ENCODE assay signal across 21 mouse cellular contexts in genomic region chr1:53846665-53847237, GRCm38 (mm10).
DNase-seq lines count a peak whose midpoint lies in the region; ATAC-seq and TF ChIP-seq lines count a peak whose summit lies in the region.
"Had no signal": no experiment of that assay in that cellular context is flagged by ENCODE, and none has a peak within 500 bp of the region (broad histone marks: within the 10 kb centered on the region; RNA-seq: fewer than 3 reads in every experiment).

No protein-coding gene starts in this region.

- H3K36me3 ChIP-seq in kidney, embryonic 15.5 days: no peaks in the 10 kb centered on the region
- no peaks in the 10 kb centered on the region for H3K36me3 ChIP-seq in spleen, adult 2 months (ENCODE audit: control insufficient read depth, insufficient read depth, low read length)
- no peaks in the 10 kb centered on the region for H3K36me3 ChIP-seq in splenic B cell, adult 2 months (ENCODE audit: control insufficient read depth, insufficient read depth, low read length, poor library complexity, severe bottlenecking)
- H3K36me3 ChIP-seq: forebrain, embryonic 12.5 days; midbrain, embryonic 13.5 days had no signal

- no peak for TF ChIP-seq POLR2A in spleen, adult 2 months (IDR thresholded peaks at IDR 0.05; ENCODE audit: low read depth, low read length)

- TF ChIP-seq CTCF in spleen, adult 2 months (IDR thresholded peaks at IDR 0.05; ENCODE audit: extremely low read depth, insufficient read depth, insufficient read length, insufficient replicate concordance): no peak

- ATAC-seq in kidney, embryonic 15.5 days (replicated peaks; ENCODE audit: low FRiP score): no peak
- ATAC-seq: midbrain, embryonic 13.5 days had no signal

- no peak overlapping the region for H3K4me2 ChIP-seq in kidney, embryonic 15.5 days
- H3K4me2 ChIP-seq: forebrain, embryonic 12.5 days; liver, embryonic 11.5 days; midbrain, embryonic 13.5 days; neural tube, embryonic 13.5 days had no signal

- no peak for DNase-seq in kidney, postnatal 36 days
- DNase-seq in spleen, adult 2 months (ENCODE audit: low read depth in 1 of 2, low spot score in 2 of 2): no peak
- no peak for DNase-seq in spleen, postnatal 14 days (ENCODE audit: low spot score in 2 of 2)
- peak; percentile 52 for DNase-seq in splenic B cell, adult 2 months (ENCODE audit: low read depth, low spot score)
- no peak for DNase-seq in frontal cortex, postnatal 36 days (ENCODE audit: low spot score in 2 of 2)
- DNase-seq in layer of hippocampus, postnatal 36 days: no peak
- DNase-seq: adrenal gland, postnatal 25 days; cerebellum, adult 11-12 months; cerebellum, postnatal 25 days; embryo, embryonic 11 days; gastrocnemius, postnatal 36 days; kidney, postnatal 10 days; right cerebral cortex, adult 18-20 months; spleen, adult 18-20 months; thymus, postnatal 25 days had no signal

- H3K27ac ChIP-seq in kidney, embryonic 15.5 days: peak overlapping the region; percentile 56
- peak overlapping the region; percentile 87 for H3K27ac ChIP-seq in spleen, adult 2 months (ENCODE audit: insufficient read depth, low read length)
- H3K27ac ChIP-seq: forebrain, embryonic 12.5 days; layer of hippocampus, adult 2 months; midbrain, embryonic 13.5 days; neural tube, embryonic 13.5 days had no signal

- H3K9me3 ChIP-seq in kidney, embryonic 15.5 days (replicated peaks): no peaks in the 10 kb centered on the region
- H3K9me3 ChIP-seq: forebrain, embryonic 12.5 days; midbrain, embryonic 13.5 days; neural tube, embryonic 13.5 days had no signal

- no peaks in the 10 kb centered on the region for H3K4me1 ChIP-seq in kidney, embryonic 15.5 days
- H3K4me1 ChIP-seq in spleen, adult 2 months (ENCODE audit: control insufficient read depth, insufficient read depth, insufficient read length): peaks cover 36% of the 10 kb centered on the region
- H3K4me1 ChIP-seq: forebrain, embryonic 12.5 days; midbrain, embryonic 13.5 days had no signal

- H3K4me3 ChIP-seq in kidney, embryonic 15.5 days (replicated peaks): no peak overlapping the region
- no peak overlapping the region for H3K4me3 ChIP-seq in spleen, adult 2 months (ENCODE audit: extremely low read depth, insufficient read depth, insufficient read length)
- H3K4me3 ChIP-seq: forebrain, embryonic 12.5 days; layer of hippocampus, adult 2 months; midbrain, embryonic 13.5 days; neural tube, embryonic 13.5 days had no signal

- no peaks in the 10 kb centered on the region for H3K27me3 ChIP-seq in kidney, embryonic 15.5 days
- no peaks in the 10 kb centered on the region for H3K27me3 ChIP-seq in spleen, adult 2 months (ENCODE audit: control insufficient read depth, insufficient read depth, low read length)
- H3K27me3 ChIP-seq in splenic B cell, adult 2 months (ENCODE audit: control insufficient read depth, insufficient read depth, low read length, poor library complexity, severe bottlenecking): no peaks in the 10 kb centered on the region
- H3K27me3 ChIP-seq: forebrain, embryonic 12.5 days; midbrain, embryonic 13.5 days; neural tube, embryonic 13.5 days had no signal

- H3K9ac ChIP-seq in kidney, embryonic 15.5 days: no peak overlapping the region
- H3K9ac ChIP-seq: forebrain, embryonic 12.5 days; midbrain, embryonic 13.5 days; neural tube, embryonic 13.5 days had no signal

- WGBS in kidney, embryonic 15.5 days: 67% methylated on average over 2 of the region's 2 CpGs
- WGBS in spleen, adult 2 months: 82% methylated on average over 2 of the region's 2 CpGs
